Mouse (Mus musculus) cerebellum, adult 2 months (tissue): ENCODE data around the gene Tram2.

Experiments
- CTCF ChIP-seq: fragments of 200-500 bp; IDR thresholded peaks from 2 replicates; pipeline ENCODE4 v1.5.1; 2011; ENCODE audit warnings: low read depth, mild to moderate bottlenecking, control low read depth, low read length, moderate library complexity, borderline replicate concordance; ENCODE audit not compliant: insufficient read depth
- POLR2A ChIP-seq: fragments of 200-500 bp; IDR thresholded peaks from 2 replicates; pipeline ENCODE4 v1.6.1; 2011; ENCODE audit warnings: low read length, control low read depth, borderline replicate concordance; ENCODE audit not compliant: insufficient read depth

DNA sequence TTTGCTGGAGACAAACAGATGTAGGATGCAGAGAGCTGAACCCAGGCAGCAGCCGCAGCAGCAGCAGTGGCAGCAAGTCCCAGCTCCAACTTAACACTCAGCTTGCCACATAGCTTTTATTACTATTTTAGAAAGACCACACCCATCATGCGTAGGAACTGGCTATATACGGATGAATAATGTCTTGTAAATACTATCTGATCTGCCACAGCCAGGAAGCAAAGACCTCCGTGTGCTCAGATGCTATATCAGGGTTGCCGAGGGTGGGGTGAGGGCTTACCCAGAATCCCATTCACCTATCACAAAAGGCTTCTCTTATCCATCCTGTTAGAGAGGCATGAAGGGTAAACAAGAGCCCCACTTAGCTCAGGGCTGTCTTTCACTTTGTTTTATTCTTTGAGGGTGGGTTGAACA lies 26.9 kb downstream of the Tram2 start:
- TF ChIP-seq CTCF: no peak
- TF ChIP-seq POLR2A: no peak
